Mouse (Mus musculus) B cell, adult 2 months (primary cell): ENCODE results near the gene Pla2g1b.
A peak's percentile ranks its signal among the peaks of the same experiment; 100 is the strongest.

Experiments used
- DNase-seq, 2 experiments: peaks; one replicate each; pipeline ENCODE4 v3.0.0; 2022

Gene Pla2g1b

GRCm38 (mm10) chr5:115465642-115466420, at the start of gene Pla2g1b:
Pla2g1b (plus strand) TSS chr5:115466262.
- no peak for DNase-seq

GRCm38 (mm10) chr5:115428831-115429358, 37.2 kb upstream of the Pla2g1b start:
- no peak for DNase-seq

- DNase-seq: peak in 1 of 2 experiments; percentile 14
Measured at GRCm38 (mm10) chr5:115429359-115430186, 36.5 kb upstream of the Pla2g1b start, which contains the start of gene Msi1. Msi1 (plus strand) TSS chr5:115429599.

- DNase-seq: peak in 1 of 2 experiments; percentile 9
Measured at GRCm38 (mm10) chr5:115430187-115430960, 35.7 kb upstream of the Pla2g1b start.

- no peak for DNase-seq
Measured at GRCm38 (mm10) chr5:115431061-115431897, 34.8 kb upstream of the Pla2g1b start.

- no peak for DNase-seq
Measured at GRCm38 (mm10) chr5:115431898-115432259, 34.2 kb upstream of the Pla2g1b start.

GRCm38 (mm10) chr5:115432395-115432794, 33.7 kb upstream of the Pla2g1b start:
- DNase-seq: no peak

GRCm38 (mm10) chr5:115433191-115433590, 32.9 kb upstream of the Pla2g1b start:
- no peak for DNase-seq

- DNase-seq: no peak
Measured at GRCm38 (mm10) chr5:115434280-115434852, 31.7 kb upstream of the Pla2g1b start.

- DNase-seq: no peak
Measured at GRCm38 (mm10) chr5:115434853-115435754, 31.0 kb upstream of the Pla2g1b start.

GRCm38 (mm10) chr5:115435755-115436379, 30.2 kb upstream of the Pla2g1b start:
- DNase-seq: peak in 1 of 2 experiments; percentile 4

GRCm38 (mm10) chr5:115436421-115437124, 29.5 kb upstream of the Pla2g1b start:
- DNase-seq: peak; percentile 19 to 20

- no peak for DNase-seq
Measured at GRCm38 (mm10) chr5:115437242-115437944, 28.7 kb upstream of the Pla2g1b start.

GRCm38 (mm10) chr5:115437945-115438315, 28.1 kb upstream of the Pla2g1b start:
- DNase-seq: no peak

GRCm38 (mm10) chr5:115438667-115439066, 27.4 kb upstream of the Pla2g1b start:
- no peak for DNase-seq

GRCm38 (mm10) chr5:115441205-115441849, 24.7 kb upstream of the Pla2g1b start:
- DNase-seq: peak; percentile 80

GRCm38 (mm10) chr5:115442663-115443062, 23.4 kb upstream of the Pla2g1b start:
- DNase-seq: peak; percentile 53 to 54

- no peak for DNase-seq
Measured at GRCm38 (mm10) chr5:115444130-115444529, 21.9 kb upstream of the Pla2g1b start.
